Comparison of ENCODE assay signal across 8 mouse cellular contexts in genomic region chr14:31830571-31831369, GRCm38 (mm10). TPM values are rescaled to one million over a fixed set of nuclear protein-coding genes. Genes with fewer than 3 reads are reported as not detected.
A peak's percentile ranks its signal among the peaks of the same experiment; 100 is the strongest.
DNase-seq lines count a peak whose midpoint lies in the region; ATAC-seq and TF ChIP-seq lines count a peak whose summit lies in the region.

Gene Ankrd28, minus strand, starts transcription at chr14:31830651.

- peak; percentile 67 for TF ChIP-seq POLR2A in testis, adult 2 months (IDR thresholded peaks at IDR 0.05; ENCODE audit: control insufficient read depth, low read depth, low read length)

- H3K4me3 ChIP-seq in E14TG2a.4 (replicated peaks; ENCODE audit: low read length): peak within 1 kb of the TSS; percentile 92
- peak within 1 kb of the TSS; percentile 97 for H3K4me3 ChIP-seq in forebrain, embryonic 12.5 days (replicated peaks)
- H3K4me3 ChIP-seq in heart, postnatal 0 days (ENCODE audit: low read depth, low read length): peak within 1 kb of the TSS; percentile 96
- H3K4me3 ChIP-seq in liver, embryonic 16.5 days (ENCODE audit: low read depth, low read length): peak within 1 kb of the TSS; percentile 92
- peak within 1 kb of the TSS; percentile 98 for H3K4me3 ChIP-seq in neural tube, embryonic 13.5 days
- H3K4me3 ChIP-seq in testis, adult 2 months (ENCODE audit: control insufficient read depth, low read depth, low read length): peak within 1 kb of the TSS; percentile 100

- peak within 1 kb of the TSS; percentile 85 for H3K9ac ChIP-seq in forebrain, embryonic 12.5 days
- H3K9ac ChIP-seq in heart, postnatal 0 days (replicated peaks; ENCODE audit: low read depth, low read length): peak within 1 kb of the TSS; percentile 83
- peak within 1 kb of the TSS; percentile 82 for H3K9ac ChIP-seq in liver, embryonic 16.5 days (ENCODE audit: low read depth, low read length)
- peak within 1 kb of the TSS; percentile 85 for H3K9ac ChIP-seq in neural tube, embryonic 13.5 days

- H3K36me3 ChIP-seq in E14TG2a.4 (ENCODE audit: insufficient read depth, low read length): no peaks in the 10 kb centered on the region
- no peaks in the 10 kb centered on the region for H3K36me3 ChIP-seq in forebrain, embryonic 12.5 days (replicated peaks)
- no peaks in the 10 kb centered on the region for H3K36me3 ChIP-seq in heart, postnatal 0 days (replicated peaks; ENCODE audit: control insufficient read depth, insufficient read depth, low read length)
- no peaks in the 10 kb centered on the region for H3K36me3 ChIP-seq in liver, embryonic 16.5 days (ENCODE audit: control insufficient read depth, insufficient read depth)
- H3K36me3 ChIP-seq in neural tube, embryonic 13.5 days: no peaks in the 10 kb centered on the region
- no peaks in the 10 kb centered on the region for H3K36me3 ChIP-seq in testis, adult 2 months (ENCODE audit: control insufficient read depth, insufficient read depth, low read length)

- TF ChIP-seq EP300 in heart, postnatal 0 days (IDR thresholded peaks at IDR 0.05; ENCODE audit: low read depth): no peak

- under 1% methylated on average over 76 of the region's 81 CpGs for WGBS in forebrain, embryonic 12.5 days
- WGBS in heart, postnatal 0 days: under 1% methylated on average over 76 of the region's 81 CpGs
- under 1% methylated on average over 78 of the region's 81 CpGs for WGBS in liver, embryonic 16.5 days (ENCODE audit: insufficient replicate concordance)
- WGBS in neural tube, embryonic 13.5 days: under 1% methylated on average over 78 of the region's 81 CpGs

- peak within 1 kb of the TSS; percentile 97 for H3K27ac ChIP-seq in forebrain, embryonic 12.5 days
- peak within 1 kb of the TSS; percentile 94 for H3K27ac ChIP-seq in heart, postnatal 0 days (ENCODE audit: low read depth)
- H3K27ac ChIP-seq in liver, embryonic 16.5 days (ENCODE audit: low read length): peak within 1 kb of the TSS; percentile 84
- H3K27ac ChIP-seq in neural tube, embryonic 13.5 days (replicated peaks): peak within 1 kb of the TSS; percentile 92
- peak within 1 kb of the TSS; percentile 98 for H3K27ac ChIP-seq in testis, adult 2 months (ENCODE audit: control insufficient read depth, insufficient read depth, low read depth, low read length)

- H3K4me2 ChIP-seq in forebrain, embryonic 12.5 days: peak within 1 kb of the TSS; percentile 85
- peak within 1 kb of the TSS; percentile 98 for H3K4me2 ChIP-seq in heart, postnatal 0 days (ENCODE audit: low read depth, low read length)
- peak within 1 kb of the TSS; percentile 98 for H3K4me2 ChIP-seq in liver, embryonic 16.5 days (ENCODE audit: low read depth, low read length)
- peak within 1 kb of the TSS; percentile 93 for H3K4me2 ChIP-seq in neural tube, embryonic 13.5 days

- TF ChIP-seq CTCF in E14TG2a.4 (conservative IDR thresholded peaks at IDR 0.05; ENCODE audit: low read length): no peak
- no peak for TF ChIP-seq CTCF in heart, postnatal 0 days (IDR thresholded peaks at IDR 0.05; ENCODE audit: low read depth)
- no peak for TF ChIP-seq CTCF in testis, adult 2 months (IDR thresholded peaks at IDR 0.05; ENCODE audit: control insufficient read depth, insufficient read depth, insufficient replicate concordance, low read depth, low read length)

- H3K4me1 ChIP-seq in E14TG2a.4 (replicated peaks; ENCODE audit: low read depth, low read length): peaks cover 48% of the 10 kb centered on the region
- peaks cover 6% of the 10 kb centered on the region; the same call in 1 of the 2 replicates for H3K4me1 ChIP-seq in forebrain, embryonic 12.5 days
- H3K4me1 ChIP-seq in heart, postnatal 0 days (ENCODE audit: control insufficient read depth, insufficient read depth): peaks cover 4% of the 10 kb centered on the region
- H3K4me1 ChIP-seq in liver, embryonic 16.5 days (ENCODE audit: control insufficient read depth, low read depth, low read length): peaks cover 8% of the 10 kb centered on the region
- H3K4me1 ChIP-seq in neural tube, embryonic 13.5 days (replicated peaks): peaks cover 16% of the 10 kb centered on the region
- H3K4me1 ChIP-seq in testis, adult 2 months (ENCODE audit: control insufficient read depth, insufficient read depth, low read length): no peaks in the 10 kb centered on the region

- no peaks in the 10 kb centered on the region for H3K27me3 ChIP-seq in E14TG2a.4 (ENCODE audit: insufficient read depth, low read length)
- no peaks in the 10 kb centered on the region for H3K27me3 ChIP-seq in forebrain, embryonic 12.5 days
- H3K27me3 ChIP-seq in heart, postnatal 0 days (ENCODE audit: control insufficient read depth, insufficient read depth, low read length): no peaks in the 10 kb centered on the region
- no peaks in the 10 kb centered on the region for H3K27me3 ChIP-seq in liver, embryonic 16.5 days (ENCODE audit: control insufficient read depth, insufficient read depth, low read depth, low read length)
- H3K27me3 ChIP-seq in neural tube, embryonic 13.5 days: no peaks in the 10 kb centered on the region
- H3K27me3 ChIP-seq in testis, adult 2 months (ENCODE audit: control insufficient read depth, insufficient read depth, low read length): no peaks in the 10 kb centered on the region

- no peaks in the 10 kb centered on the region for H3K9me3 ChIP-seq in E14TG2a.4 (ENCODE audit: low read length)
- no peaks in the 10 kb centered on the region for H3K9me3 ChIP-seq in forebrain, embryonic 12.5 days
- no peaks in the 10 kb centered on the region for H3K9me3 ChIP-seq in heart, postnatal 0 days (replicated peaks; ENCODE audit: control insufficient read depth, low read length)
- no peaks in the 10 kb centered on the region for H3K9me3 ChIP-seq in liver, embryonic 16.5 days (replicated peaks; ENCODE audit: control insufficient read depth, low read length)
- H3K9me3 ChIP-seq in neural tube, embryonic 13.5 days: no peaks in the 10 kb centered on the region

- ATAC-seq in forebrain, embryonic 12.5 days (ENCODE audit: low FRiP score): peak; percentile 96
- ATAC-seq in heart, postnatal 0 days (ENCODE audit: insufficient read depth, low read depth): peak; percentile 98
- ATAC-seq in liver, embryonic 16.5 days (ENCODE audit: low read depth): peak; percentile 97
- peak; percentile 99 for ATAC-seq in neural tube, embryonic 13.5 days (ENCODE audit: low read depth)

- peak; percentile 91 for DNase-seq in c-Kit-positive CD71-positive TER-119-positive erythroid progenitor cells, embryonic 14.5 days (ENCODE audit: low spot score)
- DNase-seq in heart, postnatal 0 days (ENCODE audit: low spot score): peak; percentile 93
- peak; percentile 93 to 97 for DNase-seq in kidney, postnatal 4 days

RNA-seq across cellular contexts. Expression of gene Ankrd28, which starts in this region (rescaled TPM):
- 16.4 and 16.7 TPM in 2 replicates for polyA plus RNA-seq in forebrain, embryonic 12.5 days (2016; fragmentation: Nextera tagmentation; extraction: Ambion mirVana)
- 16.2 and 17.7 TPM in 2 replicates for total RNA-seq in heart, postnatal 0 days (2014; rRNA removed; ENCODE audit: low replicate concordance)
- 3.8 and 4.5 TPM in 2 replicates for polyA plus RNA-seq in heart, postnatal 0 days (2015; fragmentation: Nextera tagmentation; extraction: Ambion mirVana)
- 3.6 and 3.9 TPM in 2 replicates for polyA plus RNA-seq in liver, embryonic 16.5 days (2015; fragmentation: Nextera tagmentation; extraction: Ambion mirVana)
- 7.9 and 8.6 TPM in 2 replicates for polyA plus RNA-seq in neural tube, embryonic 13.5 days (2015; fragmentation: Nextera tagmentation; extraction: Ambion mirVana)
- polyA plus RNA-seq in testis, adult 2 months (2012; rRNA removed): 20.9 and 25.7 TPM in 2 replicates

Comparison
In these comparisons a context has a peak if more than half of its experiments do, and no peak if none do; other contexts are left out.
1. Peak in every context shown above with its lines: DNase-seq, ATAC-seq, H3K4me3 ChIP-seq and H3K27ac ChIP-seq.